Mouse (Mus musculus): ENCODE data around the gene Cd180. TPM values are rescaled to one million over a fixed set of nuclear protein-coding genes. Genes with fewer than 3 reads are reported as not detected.

Cd180 gene
- polyA plus RNA-seq, 2 experiments: 1.4 to 1.6 TPM

- H3K4me2 ChIP-seq (ENCODE audit: low read depth): no peak overlapping the region
- ATAC-seq (ENCODE audit: insufficient read depth) (no peak), DNase-seq (ENCODE audit: low read depth in 3 of 3, low spot score in 3 of 3) (no peak)
- no peaks in the 10 kb centered on the region for H3K27me3 ChIP-seq (ENCODE audit: control insufficient read depth, insufficient read depth, low read length)
- H3K9ac ChIP-seq (replicated peaks): no peak overlapping the region
- H3K36me3 ChIP-seq (replicated peaks; ENCODE audit: control insufficient read depth, insufficient read depth, low read depth): no peaks in the 10 kb centered on the region; the same call in 1 of the 2 replicates
- 81% methylated on average over 7 of the region's 7 CpGs for WGBS (ENCODE audit: insufficient replicate concordance)
- H3K4me3 ChIP-seq (ENCODE audit: insufficient read depth in 1 of 2, low read depth in 2 of 2, low read length in 2 of 2): no peak overlapping the region
- H3K9me3 ChIP-seq (ENCODE audit: control insufficient read depth, low read length): no peaks in the 10 kb centered on the region
- H3K4me1 ChIP-seq (replicated peaks; ENCODE audit: control insufficient read depth in 2 of 2, insufficient read depth in 2 of 2, low read length in 1 of 2): peaks cover 0 to 6% of the 10 kb centered on the region in 2 experiments; a peak in 3 of 4 replicates
- no peak overlapping the region for H3K27ac ChIP-seq
- TF ChIP-seq EP300 (IDR thresholded peaks at IDR 0.05; ENCODE audit: low read depth): no peak
- no peak for TF ChIP-seq CTCF (IDR thresholded peaks at IDR 0.05; ENCODE audit: low read depth)
Measured at GRCm38 (mm10) chr13:102737811-102738210, 44.5 kb downstream of the Cd180 start.

GRCm38 (mm10) chr13:102739720-102740535, 46.6 kb downstream of the Cd180 start:
- Histone ChIP-seq H3K4me2 (ENCODE audit: low read depth) (no peak overlapping the region), H3K4me1 (replicated peaks; ENCODE audit: control insufficient read depth in 2 of 2, insufficient read depth in 2 of 2, low read length in 1 of 2) (peaks cover 0 to 6% of the 10 kb centered on the region in 2 experiments; a peak in 3 of 4 replicates), H3K27ac (no peak overlapping the region), H3K36me3 (replicated peaks; ENCODE audit: control insufficient read depth, insufficient read depth, low read depth) (no peaks in the 10 kb centered on the region; the same call in 1 of the 2 replicates), H3K9me3 (ENCODE audit: control insufficient read depth, low read length) (no peaks in the 10 kb centered on the region), H3K27me3 (ENCODE audit: control insufficient read depth, insufficient read depth, low read length) (no peaks in the 10 kb centered on the region), H3K4me3 (ENCODE audit: insufficient read depth in 1 of 2, low read depth in 2 of 2, low read length in 2 of 2) (no peak overlapping the region), H3K9ac (replicated peaks) (no peak overlapping the region)
- DNase-seq (ENCODE audit: low read depth in 3 of 3, low spot score in 3 of 3) (peak in 2 of 3 experiments; percentile 59 to 62), ATAC-seq (ENCODE audit: insufficient read depth) (peak; percentile 67; the same call in 1 of the 2 replicates)
- 54% methylated on average over 13 of the region's 13 CpGs for WGBS (ENCODE audit: insufficient replicate concordance)
- no peak for TF ChIP-seq CTCF (IDR thresholded peaks at IDR 0.05; ENCODE audit: low read depth)
- no peak for TF ChIP-seq EP300 (IDR thresholded peaks at IDR 0.05; ENCODE audit: low read depth)

GRCm38 (mm10) chr13:102744481-102745269, 51.3 kb downstream of the Cd180 start:
- ATAC-seq (ENCODE audit: insufficient read depth) (no peak), DNase-seq (ENCODE audit: low read depth in 3 of 3, low spot score in 3 of 3) (peak; percentile 24 to 40 (median 33))
- TF ChIP-seq EP300 (IDR thresholded peaks at IDR 0.05; ENCODE audit: low read depth) (no peak), CTCF (IDR thresholded peaks at IDR 0.05; ENCODE audit: low read depth) (peak; percentile 84)
- WGBS (ENCODE audit: insufficient replicate concordance): 54% methylated on average over 9 of the region's 9 CpGs
- Histone ChIP-seq H3K9me3 (ENCODE audit: control insufficient read depth, low read length) (no peaks in the 10 kb centered on the region), H3K27ac (no peak overlapping the region), H3K9ac (replicated peaks) (no peak overlapping the region), H3K4me2 (ENCODE audit: low read depth) (no peak overlapping the region), H3K4me3 (ENCODE audit: insufficient read depth in 1 of 2, low read depth in 2 of 2, low read length in 2 of 2) (no peak overlapping the region), H3K36me3 (replicated peaks; ENCODE audit: control insufficient read depth, insufficient read depth, low read depth) (no peaks in the 10 kb centered on the region), H3K4me1 (replicated peaks; ENCODE audit: control insufficient read depth in 2 of 2, insufficient read depth in 2 of 2, low read length in 1 of 2) (peaks cover 0 to 5% of the 10 kb centered on the region in 2 experiments; a peak in 3 of 4 replicates), H3K27me3 (ENCODE audit: control insufficient read depth, insufficient read depth, low read length) (no peaks in the 10 kb centered on the region)

GRCm38 (mm10) chr13:102745270-102745600, 51.9 kb downstream of the Cd180 start:
- Histone ChIP-seq H3K4me3 (ENCODE audit: insufficient read depth in 1 of 2, low read depth in 2 of 2, low read length in 2 of 2) (no peak overlapping the region), H3K36me3 (replicated peaks; ENCODE audit: control insufficient read depth, insufficient read depth, low read depth) (no peaks in the 10 kb centered on the region), H3K27me3 (ENCODE audit: control insufficient read depth, insufficient read depth, low read length) (no peaks in the 10 kb centered on the region), H3K9ac (replicated peaks) (no peak overlapping the region), H3K9me3 (ENCODE audit: control insufficient read depth, low read length) (no peaks in the 10 kb centered on the region), H3K27ac (no peak overlapping the region), H3K4me1 (replicated peaks; ENCODE audit: control insufficient read depth in 2 of 2, insufficient read depth in 2 of 2, low read length in 1 of 2) (peaks cover 0 to under 1% of the 10 kb centered on the region in 2 experiments; a peak in 2 of 4 replicates), H3K4me2 (ENCODE audit: low read depth) (no peak overlapping the region)
- TF ChIP-seq CTCF (IDR thresholded peaks at IDR 0.05; ENCODE audit: low read depth) (no peak), EP300 (IDR thresholded peaks at IDR 0.05; ENCODE audit: low read depth) (no peak)
- 79% methylated on average over 3 of the region's 3 CpGs for WGBS (ENCODE audit: insufficient replicate concordance)
- DNase-seq (ENCODE audit: low read depth in 3 of 3, low spot score in 3 of 3): no peak
- no peak for ATAC-seq (ENCODE audit: insufficient read depth)

All from liver, embryonic 14.5 days (tissue).